Mouse (Mus musculus) liver, embryonic 14.5 days (tissue): ENCODE results near the gene Anxa5.

Experiments
- CTCF ChIP-seq: IDR thresholded peaks from 2 replicates; pipeline ENCODE4 v1.5.1; 2016; ENCODE audit warnings: antibody characterized with exemption, low read depth, control low read depth
- EP300 ChIP-seq: IDR thresholded peaks from 2 replicates; pipeline ENCODE4 v1.6.1; 2016; ENCODE audit warnings: antibody characterized with exemption, low read depth

DNA sequence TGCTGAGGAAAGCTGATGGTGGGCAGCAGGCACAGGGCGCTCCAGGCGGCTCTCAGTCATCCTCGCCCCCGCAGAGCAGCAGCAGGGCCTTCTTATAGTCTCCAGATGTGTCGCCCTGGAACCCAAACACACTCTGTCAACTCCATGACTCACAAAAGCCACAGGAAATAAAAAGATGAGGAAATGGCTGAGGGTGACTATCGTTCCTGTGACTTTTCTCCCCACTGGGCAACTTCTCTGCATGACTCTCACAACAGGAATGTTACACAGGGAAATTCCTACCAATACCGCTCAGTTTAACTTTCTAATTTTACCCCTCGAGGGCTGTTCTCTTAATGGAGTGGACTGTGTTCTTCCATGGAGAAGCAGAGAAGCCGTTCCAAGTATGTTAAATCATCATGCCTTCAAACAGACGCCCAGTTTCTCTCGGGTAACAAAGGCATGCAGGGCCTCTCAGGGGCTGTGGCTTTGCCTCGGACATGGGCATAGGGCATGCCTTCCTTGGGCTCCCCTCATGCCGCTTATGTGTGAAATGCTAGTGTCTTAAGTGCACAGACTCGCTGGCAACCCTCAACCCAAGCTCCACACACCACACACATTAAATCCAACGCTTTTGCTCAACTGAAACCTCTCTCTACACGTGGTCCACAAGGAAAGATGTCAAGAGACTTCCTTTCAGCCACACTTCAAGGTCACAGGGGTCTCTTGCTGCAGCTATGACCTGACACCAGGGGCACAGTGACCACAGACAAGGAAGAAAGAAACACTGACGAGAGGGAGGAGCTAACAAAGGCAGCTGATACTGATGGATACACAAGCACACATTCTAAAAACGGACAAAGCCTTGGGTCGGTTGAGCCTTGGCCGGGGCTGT is 26.2 kb downstream of the Anxa5 start:
- TF ChIP-seq CTCF = no peak
- no peak for TF ChIP-seq EP300
